Mouse (Mus musculus) myocyte (in vitro differentiated cells): ENCODE measurements around the gene Sec61b. TPM values are rescaled to one million over a fixed set of nuclear protein-coding genes. Genes with fewer than 3 reads are reported as not detected.

Experiments used
- H3K27me3 ChIP-seq: one replicate; pipeline ENCODE4 v1.6.1; 2011; ENCODE audit not compliant: control insufficient read depth, insufficient read depth, insufficient read length
- H3K36me3 ChIP-seq: one replicate; pipeline ENCODE4 v1.6.1; 2011; ENCODE audit not compliant: control insufficient read depth, insufficient read depth
- H3K4me2 ChIP-seq: one replicate; pipeline ENCODE4 v1.6.1; 2011; ENCODE audit warnings: low read depth, control low read depth
- H3K4me3 ChIP-seq: one replicate; pipeline ENCODE4 v1.5.1; 2011; ENCODE audit warnings: mild to moderate bottlenecking, control low read depth, moderate library complexity
- H3K79me2 ChIP-seq: one replicate; pipeline ENCODE4 v1.6.1; 2011; ENCODE audit not compliant: control insufficient read depth, insufficient read depth
- H3ac ChIP-seq: one replicate; pipeline ENCODE4 v1.6.1; 2011; ENCODE audit not compliant: control insufficient read depth, insufficient read length
- CEBPB ChIP-seq: IDR thresholded peaks from 2 replicates; pipeline ENCODE4 v1.6.1; 2011; ENCODE audit warnings: mild to moderate bottlenecking, moderate library complexity; ENCODE audit not compliant: poor library complexity, insufficient read depth, severe bottlenecking
- E2F4 ChIP-seq: IDR thresholded peaks from one replicate; pipeline ENCODE4 v1.6.1; 2011; ENCODE audit warnings: mild to moderate bottlenecking, control low read depth, moderate library complexity; ENCODE audit not compliant: insufficient read depth
- MAX ChIP-seq: IDR thresholded peaks from one replicate; pipeline ENCODE4 v1.6.1; 2011; ENCODE audit warnings: low read depth, mild to moderate bottlenecking, control low read depth
- MYOD1 ChIP-seq, 3 experiments: IDR thresholded peaks; one replicate each; pipeline ENCODE4 v1.6.1; 2011; ENCODE audit warnings: control low read depth in 2 of 3, low read depth in 2 of 3, mild to moderate bottlenecking in 2 of 3, moderate library complexity in 1 of 3; ENCODE audit not compliant: insufficient read length in 2 of 3, control insufficient read depth in 1 of 3
- MYOG ChIP-seq, 3 experiments: IDR thresholded peaks; one replicate each; pipeline ENCODE4 v1.6.1; 2011; ENCODE audit warnings: control low read depth in 2 of 3, low read depth in 2 of 3, mild to moderate bottlenecking in 2 of 3; ENCODE audit not compliant: insufficient read length in 2 of 3, control insufficient read depth in 1 of 3, insufficient read depth in 1 of 3
- POLR2A ChIP-seq: IDR thresholded peaks from one replicate; pipeline ENCODE4 v1.6.1; 2011; ENCODE audit warnings: low read depth, mild to moderate bottlenecking, control low read depth, moderate library complexity; ENCODE audit not compliant: insufficient read length
- POLR2AphosphoS2 ChIP-seq: IDR thresholded peaks from one replicate; pipeline ENCODE4 v1.6.1; 2011; ENCODE audit warnings: low read depth, control low read depth; ENCODE audit not compliant: insufficient read length
- REST ChIP-seq: IDR thresholded peaks from one replicate; pipeline ENCODE4 v1.6.1; 2011; ENCODE audit warnings: mild to moderate bottlenecking, control low read depth, moderate library complexity; ENCODE audit not compliant: insufficient read depth, insufficient read length
- SRF ChIP-seq: IDR thresholded peaks from one replicate; pipeline ENCODE4 v1.6.1; 2011; ENCODE audit warnings: low read depth; ENCODE audit not compliant: control insufficient read depth, insufficient read length
- TCF12 ChIP-seq: IDR thresholded peaks from one replicate; pipeline ENCODE4 v1.6.1; 2011; ENCODE audit warnings: mild to moderate bottlenecking, control low read depth; ENCODE audit not compliant: poor library complexity, insufficient read depth, severe bottlenecking
- TCF3 ChIP-seq: IDR thresholded peaks from one replicate; pipeline ENCODE4 v1.6.1; 2011; ENCODE audit warnings: low read depth, control low read depth; ENCODE audit not compliant: insufficient read length
- USF1 ChIP-seq: IDR thresholded peaks from one replicate; pipeline ENCODE4 v1.6.1; 2011; ENCODE audit warnings: low read depth, mild to moderate bottlenecking, control low read depth, moderate library complexity
- polyA plus RNA-seq: library from polyadenylated mRNA; unstranded; fragments of >200 nt; fragmentation: generic; extraction: Trizol; gene quantifications from one replicate; pipeline ENCODE4 v1.2.1, GENCODE M21; 2012; ENCODE audit warnings: missing spikeins

Gene Sec61b
- polyA plus RNA-seq, 1 experiment, result 237 TPM

DNA sequence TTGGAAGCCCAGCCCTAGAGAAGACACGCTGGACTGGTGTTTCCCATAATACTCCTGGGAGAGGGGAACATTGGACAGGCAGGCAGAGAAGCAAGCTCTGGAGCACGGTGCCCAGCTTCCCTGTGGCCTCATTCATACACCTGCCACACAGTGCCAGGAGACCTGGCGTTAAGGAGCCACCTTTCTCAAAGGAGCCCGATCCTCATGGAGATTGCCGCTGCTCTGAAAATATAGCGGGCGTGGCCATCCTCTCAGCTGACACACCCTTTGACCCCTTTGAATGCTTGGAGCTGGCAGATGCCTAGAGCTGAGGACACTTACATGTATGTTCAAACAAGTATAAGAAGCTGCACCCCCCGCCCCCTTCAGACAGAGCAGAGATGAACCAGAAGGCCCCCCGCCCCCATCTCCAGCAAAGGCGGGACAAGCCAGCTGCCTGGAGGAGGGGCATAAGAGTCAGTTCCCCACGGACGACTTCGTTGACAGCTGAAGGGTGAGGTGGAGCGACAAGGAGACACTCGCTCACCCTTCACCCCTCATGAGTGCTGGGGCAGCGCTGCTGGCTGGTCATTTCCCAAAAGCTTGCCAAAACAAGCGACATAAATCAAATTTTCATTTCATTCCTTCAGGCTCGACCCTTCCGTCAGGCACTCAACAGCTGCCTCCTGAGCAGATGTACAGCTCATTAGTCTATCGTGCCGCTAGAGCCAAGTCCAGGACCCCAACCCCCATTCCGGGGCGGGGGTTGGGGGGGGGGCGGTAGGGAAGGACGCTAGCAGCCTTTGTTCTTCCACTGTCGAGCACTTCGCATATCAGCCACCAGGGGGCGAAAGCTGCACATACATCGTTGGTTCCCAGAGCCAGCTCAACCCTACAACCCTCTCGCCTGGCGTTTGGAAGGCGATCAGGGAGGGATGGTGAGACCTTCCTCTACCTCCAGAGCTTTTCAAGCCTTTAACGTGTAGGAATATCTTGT, 36.8 kb upstream of the Sec61b start:
- H3K4me3 ChIP-seq, result peak overlapping the region; percentile 33
- H3ac ChIP-seq, result no peak overlapping the region
- peak; percentile 19 for TF ChIP-seq POLR2AphosphoS2
- TF ChIP-seq MYOG (IDR thresholded peaks at IDR 0.05; ENCODE audit: control insufficient read depth in 1 of 3, insufficient read depth in 1 of 3, insufficient read length in 2 of 3, low read depth in 2 of 3), result peak in 1 of 3 experiments; percentile 65
- TF ChIP-seq MAX, result no peak
- no peak for TF ChIP-seq SRF
- TF ChIP-seq USF1, result no peak
- peak in 2 of 3 experiments; percentile 36 to 45 for TF ChIP-seq MYOD1 (IDR thresholded peaks at IDR 0.05; ENCODE audit: control insufficient read depth in 1 of 3, insufficient read length in 2 of 3, low read depth in 2 of 3)
- TF ChIP-seq POLR2A, result no peak
- no peak for TF ChIP-seq CEBPB
- no peak for TF ChIP-seq E2F4
- no peak for TF ChIP-seq REST
- no peak for TF ChIP-seq TCF3
- TF ChIP-seq TCF12, result no peak
- no peaks in the 10 kb centered on the region for H3K36me3 ChIP-seq
- peak overlapping the region; percentile 98 for H3K4me2 ChIP-seq
- H3K27me3 ChIP-seq, result peaks cover 15% of the 10 kb centered on the region
- no peaks in the 10 kb centered on the region for H3K79me2 ChIP-seq

DNA sequence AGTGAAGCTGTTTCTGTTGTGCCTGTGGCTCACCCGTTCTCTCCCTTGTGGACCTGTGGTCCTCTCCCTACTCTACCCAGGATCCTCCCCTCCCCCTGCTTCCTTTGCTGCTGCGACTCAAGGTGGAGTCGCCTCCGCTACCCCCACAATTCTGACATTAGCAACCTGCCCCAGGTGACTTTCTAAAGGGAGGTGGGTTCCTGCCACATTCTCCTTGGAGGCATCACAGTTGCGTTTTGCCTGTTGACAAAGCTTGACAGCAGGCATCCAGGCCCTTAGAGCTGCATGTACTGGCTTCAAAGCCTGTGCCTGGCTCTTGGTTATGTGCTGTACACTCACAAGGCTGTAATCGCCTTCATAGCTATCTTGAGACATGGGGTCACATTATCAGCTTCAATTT, 35.5 kb upstream of the Sec61b start:
- Histone ChIP-seq H3K4me2 (no peak overlapping the region), H3K36me3 (no peaks in the 10 kb centered on the region), H3ac (no peak overlapping the region), H3K27me3 (peaks cover 6% of the 10 kb centered on the region), H3K4me3 (no peak overlapping the region), H3K79me2 (no peaks in the 10 kb centered on the region)
- TF ChIP-seq TCF12 (no peak), POLR2A (no peak), USF1 (no peak), SRF (no peak), MYOD1 (IDR thresholded peaks at IDR 0.05; ENCODE audit: control insufficient read depth in 1 of 3, insufficient read length in 2 of 3, low read depth in 2 of 3) (no peak), MYOG (IDR thresholded peaks at IDR 0.05; ENCODE audit: control insufficient read depth in 1 of 3, insufficient read depth in 1 of 3, insufficient read length in 2 of 3, low read depth in 2 of 3) (no peak), POLR2AphosphoS2 (no peak), CEBPB (no peak), TCF3 (no peak), MAX (no peak), E2F4 (no peak), REST (no peak)

DNA sequence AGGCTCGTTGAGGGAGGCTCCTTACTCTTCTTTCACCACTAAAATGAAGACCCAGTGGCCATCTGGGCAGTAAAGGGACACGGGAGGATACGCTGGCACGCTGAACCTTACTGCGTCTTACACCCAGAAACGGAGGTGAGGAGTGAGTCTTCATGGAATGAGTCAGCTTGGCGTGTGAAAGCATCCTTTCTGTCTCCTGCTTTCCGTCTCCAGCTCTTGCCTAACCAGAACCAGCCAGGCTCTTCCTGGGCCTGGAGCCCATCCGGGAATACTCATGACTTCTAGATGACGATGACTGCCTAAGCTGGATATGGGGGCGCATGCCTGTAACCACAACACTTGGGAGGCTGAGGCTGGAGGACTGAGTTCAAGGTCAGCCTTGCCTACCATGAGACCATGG, 33.5 kb upstream of the Sec61b start:
- H3ac ChIP-seq, result no peak overlapping the region
- no peaks in the 10 kb centered on the region for H3K79me2 ChIP-seq
- H3K27me3 ChIP-seq, result peaks cover 16% of the 10 kb centered on the region
- H3K4me2 ChIP-seq, result no peak overlapping the region
- TF ChIP-seq MAX, result no peak
- no peaks in the 10 kb centered on the region for H3K36me3 ChIP-seq
- no peak overlapping the region for H3K4me3 ChIP-seq

DNA sequence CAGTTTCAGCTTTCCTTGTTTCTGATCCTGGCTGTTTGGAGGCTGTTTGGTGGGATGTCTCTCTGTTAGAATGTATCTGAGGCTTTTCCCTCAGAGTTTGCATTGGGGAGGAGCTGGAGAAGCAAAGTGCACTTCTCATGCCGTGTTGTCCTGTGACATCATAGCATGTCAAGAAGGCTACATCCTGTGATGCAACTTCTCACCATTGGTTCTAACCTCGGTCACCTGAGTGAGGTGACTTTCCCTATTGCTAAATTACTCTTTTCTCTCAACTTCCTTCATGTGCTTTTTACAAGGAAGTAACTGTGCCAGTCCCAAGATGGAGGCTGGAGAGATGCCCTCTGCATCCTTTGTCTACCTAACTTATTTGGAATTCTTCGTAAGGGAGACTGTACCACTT, 25.9 kb upstream of the Sec61b start:
- Histone ChIP-seq H3K4me3 (no peak overlapping the region), H3K36me3 (no peaks in the 10 kb centered on the region), H3ac (no peak overlapping the region), H3K27me3 (peaks cover 15% of the 10 kb centered on the region), H3K79me2 (no peaks in the 10 kb centered on the region), H3K4me2 (no peak overlapping the region)
- TF ChIP-seq MAX (no peak), POLR2AphosphoS2 (no peak), TCF12 (no peak), SRF (no peak), TCF3 (no peak), POLR2A (no peak), MYOD1 (IDR thresholded peaks at IDR 0.05; ENCODE audit: control insufficient read depth in 1 of 3, insufficient read length in 2 of 3, low read depth in 2 of 3) (no peak), MYOG (IDR thresholded peaks at IDR 0.05; ENCODE audit: control insufficient read depth in 1 of 3, insufficient read depth in 1 of 3, insufficient read length in 2 of 3, low read depth in 2 of 3) (no peak), E2F4 (no peak), CEBPB (no peak), USF1 (no peak), REST (no peak)

DNA sequence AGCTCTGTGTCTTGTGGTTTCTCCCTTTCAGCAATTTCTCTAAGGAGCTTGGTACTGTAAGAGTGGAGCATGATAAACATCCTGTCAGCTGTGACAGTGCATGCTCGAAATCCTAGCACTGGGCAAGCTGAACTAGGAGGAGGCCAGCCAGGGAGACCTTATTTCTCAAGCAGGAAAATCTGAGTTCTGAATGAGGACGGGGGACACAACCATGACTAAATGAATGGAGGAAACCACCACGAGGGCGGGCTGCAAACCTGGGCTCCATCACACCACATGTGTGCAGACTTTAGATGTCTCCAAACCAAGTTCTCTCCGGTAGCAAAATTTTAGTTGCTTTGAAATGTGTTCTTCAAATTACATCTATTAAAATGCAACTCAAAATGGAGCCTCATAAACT, 25.3 kb upstream of the Sec61b start:
- no peak overlapping the region for H3K4me3 ChIP-seq
- TF ChIP-seq POLR2A (no peak), USF1 (no peak), POLR2AphosphoS2 (no peak), MYOD1 (IDR thresholded peaks at IDR 0.05; ENCODE audit: control insufficient read depth in 1 of 3, insufficient read length in 2 of 3, low read depth in 2 of 3) (no peak), CEBPB (no peak), MYOG (IDR thresholded peaks at IDR 0.05; ENCODE audit: control insufficient read depth in 1 of 3, insufficient read depth in 1 of 3, insufficient read length in 2 of 3, low read depth in 2 of 3) (no peak), REST (no peak), SRF (no peak), TCF12 (no peak), MAX (no peak), E2F4 (no peak), TCF3 (no peak)
- H3K27me3 ChIP-seq, result peaks cover 14% of the 10 kb centered on the region
- H3K4me2 ChIP-seq, result no peak overlapping the region
- H3K79me2 ChIP-seq, result no peaks in the 10 kb centered on the region
- no peaks in the 10 kb centered on the region for H3K36me3 ChIP-seq
- H3ac ChIP-seq, result no peak overlapping the region
